8 mouse cellular contexts compared by ENCODE assay signal in the genomic region with DNA sequence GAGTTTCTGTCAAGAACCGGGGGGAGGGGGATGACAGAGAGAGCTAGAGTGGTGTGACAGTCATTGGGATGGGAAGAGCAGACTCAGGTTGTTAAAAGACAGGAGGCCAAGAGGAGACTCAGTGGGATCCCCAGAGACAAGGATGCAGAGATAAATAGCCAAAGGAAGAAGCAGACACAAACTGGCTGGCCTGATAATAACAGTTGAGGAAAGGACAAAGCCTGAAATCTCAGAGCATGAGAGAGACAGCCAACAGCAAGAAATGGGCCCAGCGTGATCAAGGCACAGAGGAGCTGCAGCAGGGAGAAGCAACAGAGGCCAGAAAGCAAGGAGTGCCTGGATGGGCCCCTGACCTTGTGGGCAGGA. TPM values are rescaled to one million over a fixed set of nuclear protein-coding genes. Genes with fewer than 3 reads are reported as not detected.
DNase-seq lines count a peak whose midpoint lies in the region; ATAC-seq and TF ChIP-seq lines count a peak whose summit lies in the region.

No protein-coding gene starts in this region.

- H3K36me3 ChIP-seq in heart, embryonic 11.5 days (ENCODE audit: control insufficient read depth, insufficient read depth, low read length): no peaks in the 10 kb centered on the region
- no peaks in the 10 kb centered on the region for H3K36me3 ChIP-seq in ES-Bruce4 (ENCODE audit: control insufficient read depth, insufficient read depth, low read length, poor library complexity, severe bottlenecking)
- H3K36me3 ChIP-seq in forebrain, embryonic 16.5 days (ENCODE audit: control insufficient read depth, insufficient read depth): no peaks in the 10 kb centered on the region
- H3K36me3 ChIP-seq in liver, postnatal 0 days (replicated peaks; ENCODE audit: insufficient read depth, low read length): 0 out of 2 replicates have a peak, but pooled peaks cover 4% of the 10 kb centered on the region

- H3K9me3 ChIP-seq in heart, embryonic 11.5 days (replicated peaks; ENCODE audit: control insufficient read depth, low read length): no peaks in the 10 kb centered on the region
- no peaks in the 10 kb centered on the region for H3K9me3 ChIP-seq in ES-Bruce4 (replicated peaks; ENCODE audit: control insufficient read depth, insufficient read depth, low read length, poor library complexity, severe bottlenecking)
- no peaks in the 10 kb centered on the region for H3K9me3 ChIP-seq in forebrain, embryonic 16.5 days (ENCODE audit: control insufficient read depth, low read length)
- no peaks in the 10 kb centered on the region for H3K9me3 ChIP-seq in liver, postnatal 0 days (ENCODE audit: low read length)

- no peaks in the 10 kb centered on the region for H3K27me3 ChIP-seq in heart, embryonic 11.5 days (ENCODE audit: control insufficient read depth, insufficient read depth, low read length)
- no peaks in the 10 kb centered on the region for H3K27me3 ChIP-seq in ES-Bruce4 (ENCODE audit: control insufficient read depth, insufficient read depth, low read length, poor library complexity, severe bottlenecking)
- no peaks in the 10 kb centered on the region for H3K27me3 ChIP-seq in forebrain, embryonic 16.5 days (replicated peaks; ENCODE audit: control insufficient read depth, insufficient read depth, low read length)
- no peaks in the 10 kb centered on the region for H3K27me3 ChIP-seq in liver, postnatal 0 days (ENCODE audit: insufficient read depth, low read length)

- no peak for ATAC-seq in heart, embryonic 11.5 days (replicated peaks; ENCODE audit: insufficient number of reproducible peaks, low FRiP score, low TSS enrichment)
- no peak for ATAC-seq in forebrain, embryonic 16.5 days
- no peak for ATAC-seq in liver, postnatal 0 days

- H3K4me1 ChIP-seq in heart, embryonic 11.5 days (ENCODE audit: control insufficient read depth, insufficient read depth, low read length): peaks cover 32% of the 10 kb centered on the region
- peaks cover 3% of the 10 kb centered on the region for H3K4me1 ChIP-seq in ES-Bruce4 (ENCODE audit: control insufficient read depth, insufficient read depth, low read length)
- H3K4me1 ChIP-seq in forebrain, embryonic 16.5 days (replicated peaks; ENCODE audit: control insufficient read depth, insufficient read depth, low read length): peaks cover 32% of the 10 kb centered on the region
- peaks cover 35% of the 10 kb centered on the region for H3K4me1 ChIP-seq in liver, postnatal 0 days (ENCODE audit: insufficient read depth)

- TF ChIP-seq POLR2A in ES-Bruce4 (IDR thresholded peaks at IDR 0.05; ENCODE audit: insufficient read depth, low read length): no peak

- 44% methylated on average over 2 of the region's 2 CpGs for WGBS in heart, embryonic 11.5 days (ENCODE audit: insufficient replicate concordance)
- WGBS in forebrain, embryonic 16.5 days: 53% methylated on average over 2 of the region's 2 CpGs
- WGBS in liver, postnatal 0 days (ENCODE audit: insufficient replicate concordance): 30% methylated on average over 2 of the region's 2 CpGs

- no peak for TF ChIP-seq CTCF in ES-Bruce4 (IDR thresholded peaks at IDR 0.05; ENCODE audit: low read depth, low read length)
- no peak for TF ChIP-seq CTCF in liver, postnatal 0 days (IDR thresholded peaks at IDR 0.05; ENCODE audit: low read depth)

- peak overlapping the region; percentile 77 for H3K4me3 ChIP-seq in heart, embryonic 11.5 days (ENCODE audit: low read depth, low read length)
- peak overlapping the region; percentile 62 for H3K4me3 ChIP-seq in ES-Bruce4 (ENCODE audit: low read depth, low read length)
- H3K4me3 ChIP-seq in forebrain, embryonic 16.5 days (replicated peaks; ENCODE audit: low read length): peak overlapping the region; percentile 68
- H3K4me3 ChIP-seq in liver, postnatal 0 days (ENCODE audit: low read depth, low read length): peak overlapping the region; percentile 70

- H3K27ac ChIP-seq in heart, embryonic 11.5 days (ENCODE audit: low read depth, low read length): peak overlapping the region; percentile 91
- peak overlapping the region; percentile 12 for H3K27ac ChIP-seq in ES-Bruce4 (ENCODE audit: insufficient read depth, low read length)
- peak overlapping the region; percentile 31; the same call in 1 of the 2 replicates for H3K27ac ChIP-seq in forebrain, embryonic 16.5 days (ENCODE audit: low read length)
- peak overlapping the region; percentile 95 for H3K27ac ChIP-seq in liver, postnatal 0 days (ENCODE audit: low read depth)

- H3K9ac ChIP-seq in heart, embryonic 11.5 days (ENCODE audit: low read depth, low read length): peak overlapping the region; percentile 86
- peak overlapping the region; percentile 77 for H3K9ac ChIP-seq in ES-Bruce4 (ENCODE audit: low read depth, poor library complexity, severe bottlenecking)
- H3K9ac ChIP-seq in forebrain, embryonic 16.5 days (replicated peaks; ENCODE audit: low read depth, low read length): peak overlapping the region; percentile 85
- peak overlapping the region; percentile 79 for H3K9ac ChIP-seq in liver, postnatal 0 days (replicated peaks)

- no peak for DNase-seq in heart, adult 18-20 months
- DNase-seq in liver, postnatal 0 days: no peak
- no peak for DNase-seq in layer of hippocampus, postnatal 25 days (ENCODE audit: extremely low spot score in 1 of 2, low spot score in 1 of 2)
- DNase-seq in layer of hippocampus, adult 8-10 months (ENCODE audit: low spot score in 2 of 2): no peak
- DNase-seq in ovary, postnatal 36 days (ENCODE audit: low spot score): no peak

- H3K4me2 ChIP-seq in heart, embryonic 11.5 days: peak overlapping the region; percentile 75
- H3K4me2 ChIP-seq in forebrain, embryonic 16.5 days (ENCODE audit: low read length): peak overlapping the region; percentile 63
- H3K4me2 ChIP-seq in liver, postnatal 0 days (ENCODE audit: low read depth, low read length): peak overlapping the region; percentile 97

- TF ChIP-seq EP300 in ES-Bruce4 (IDR thresholded peaks at IDR 0.05; ENCODE audit: insufficient read depth, low read depth, low read length): no peak
- TF ChIP-seq EP300 in liver, postnatal 0 days (IDR thresholded peaks at IDR 0.05; ENCODE audit: low read depth): no peak

RNA-seq across cellular contexts. Expression of a gene that starts 0.5 kb away (rescaled TPM):
- 59.2 and 63.3 TPM in 2 replicates for polyA plus RNA-seq in heart, embryonic 11.5 days (2014; fragmentation: Nextera tagmentation; extraction: Ambion mirVana)
- total RNA-seq in heart, adult 18-20 months (2021): 10 to 100 TPM; 31.5 to 47.6 TPM
- polyA plus RNA-seq in ES-Bruce4 (2011; ENCODE audit: insufficient read depth, insufficient read length, low read depth, missing spikeins): 90.5 and 108 TPM in 2 replicates
- polyA plus RNA-seq in forebrain, embryonic 16.5 days (2015; fragmentation: Nextera tagmentation; extraction: Ambion mirVana): 61.7 and 73.7 TPM in 2 replicates
- polyA plus RNA-seq in liver, postnatal 0 days (2015; fragmentation: Nextera tagmentation; extraction: Ambion mirVana): 30.2 and 30.4 TPM in 2 replicates
- 10 to 100 TPM; 57.9 to 98.4 TPM for total RNA-seq in layer of hippocampus, postnatal 25 days (2021)
- total RNA-seq in layer of hippocampus, adult 8-10 months (2022): 100 to 1,000 TPM in 1 of 4 experiments, 10 to 100 TPM in 3; 94.8 to 111 (median 99.3) TPM

RNA-seq across cellular contexts. Expression of a gene that starts 5.1 kb away (rescaled TPM):
- 0.14 and 0.30 TPM in 2 replicates for polyA plus RNA-seq in heart, embryonic 11.5 days (2014; fragmentation: Nextera tagmentation; extraction: Ambion mirVana)
- 10 to 100 TPM in 1 of 2 experiments, 1 to 10 TPM in 1; 1.3 to 12.7 TPM for total RNA-seq in heart, adult 18-20 months (2021)
- 2.8 and 2.9 TPM in 2 replicates for polyA plus RNA-seq in ES-Bruce4 (2011; ENCODE audit: insufficient read depth, insufficient read length, low read depth, missing spikeins)
- polyA plus RNA-seq in forebrain, embryonic 16.5 days (2015; fragmentation: Nextera tagmentation; extraction: Ambion mirVana): 0.16 and 0.19 TPM in 2 replicates
- 32.0 and 34.0 TPM in 2 replicates for polyA plus RNA-seq in liver, postnatal 0 days (2015; fragmentation: Nextera tagmentation; extraction: Ambion mirVana)
- under 1 TPM in 1 of 2 experiments, not detected in 1; 0.42 TPM for total RNA-seq in layer of hippocampus, postnatal 25 days (2021)
- under 1 TPM in 2 of 4 experiments, not detected in 2; 0.30 to 0.58 TPM for total RNA-seq in layer of hippocampus, adult 8-10 months (2022)

RNA-seq across cellular contexts. Expression of a gene that starts 18.1 kb away (rescaled TPM):
- polyA plus RNA-seq in heart, embryonic 11.5 days (2014; fragmentation: Nextera tagmentation; extraction: Ambion mirVana): 1,535 and 1,579 TPM in 2 replicates
- total RNA-seq in heart, adult 18-20 months (2021): 100 to 1,000 TPM; 548 to 623 TPM
- 2,100 and 2,446 TPM in 2 replicates for polyA plus RNA-seq in ES-Bruce4 (2011; ENCODE audit: insufficient read depth, insufficient read length, low read depth, missing spikeins)
- polyA plus RNA-seq in forebrain, embryonic 16.5 days (2015; fragmentation: Nextera tagmentation; extraction: Ambion mirVana): 1,290 and 1,309 TPM in 2 replicates
- 1,140 and 1,164 TPM in 2 replicates for polyA plus RNA-seq in liver, postnatal 0 days (2015; fragmentation: Nextera tagmentation; extraction: Ambion mirVana)
- total RNA-seq in layer of hippocampus, postnatal 25 days (2021): 100 to 1,000 TPM; 446 to 548 TPM
- 100 to 1,000 TPM; 518 to 648 (median 579) TPM for total RNA-seq in layer of hippocampus, adult 8-10 months (2022)

RNA-seq across cellular contexts. Expression of a gene that starts 32.4 kb away (rescaled TPM):
- polyA plus RNA-seq in heart, embryonic 11.5 days (2014; fragmentation: Nextera tagmentation; extraction: Ambion mirVana): not detected in 2 replicates
- not detected for total RNA-seq in heart, adult 18-20 months (2021)
- 0.75 and 1.1 TPM in 2 replicates for polyA plus RNA-seq in ES-Bruce4 (2011; ENCODE audit: insufficient read depth, insufficient read length, low read depth, missing spikeins)
- not detected in 2 replicates for polyA plus RNA-seq in forebrain, embryonic 16.5 days (2015; fragmentation: Nextera tagmentation; extraction: Ambion mirVana)
- polyA plus RNA-seq in liver, postnatal 0 days (2015; fragmentation: Nextera tagmentation; extraction: Ambion mirVana): not detected in 2 replicates
- total RNA-seq in layer of hippocampus, postnatal 25 days (2021): not detected
- not detected for total RNA-seq in layer of hippocampus, adult 8-10 months (2022)

RNA-seq across cellular contexts. Expression of a gene that starts 32.5 kb away (rescaled TPM):
- not detected in 2 replicates for polyA plus RNA-seq in heart, embryonic 11.5 days (2014; fragmentation: Nextera tagmentation; extraction: Ambion mirVana)
- not detected for total RNA-seq in heart, adult 18-20 months (2021)
- polyA plus RNA-seq in ES-Bruce4 (2011; ENCODE audit: insufficient read depth, insufficient read length, low read depth, missing spikeins): not detected in 2 replicates
- polyA plus RNA-seq in forebrain, embryonic 16.5 days (2015; fragmentation: Nextera tagmentation; extraction: Ambion mirVana): not detected in 2 replicates
- polyA plus RNA-seq in liver, postnatal 0 days (2015; fragmentation: Nextera tagmentation; extraction: Ambion mirVana): not detected in 2 replicates
- not detected for total RNA-seq in layer of hippocampus, postnatal 25 days (2021)
- not detected for total RNA-seq in layer of hippocampus, adult 8-10 months (2022)

Comparison
In these comparisons a context has a peak if more than half of its experiments do, and no peak if none do; other contexts are left out.
1. H3K27ac ChIP-seq: peak in every context shown above with its lines; median percentile 95 in liver, postnatal 0 days; 91 in heart, embryonic 11.5 days; 31 in forebrain, embryonic 16.5 days; 12 in ES-Bruce4.